In the genomic region with DNA sequence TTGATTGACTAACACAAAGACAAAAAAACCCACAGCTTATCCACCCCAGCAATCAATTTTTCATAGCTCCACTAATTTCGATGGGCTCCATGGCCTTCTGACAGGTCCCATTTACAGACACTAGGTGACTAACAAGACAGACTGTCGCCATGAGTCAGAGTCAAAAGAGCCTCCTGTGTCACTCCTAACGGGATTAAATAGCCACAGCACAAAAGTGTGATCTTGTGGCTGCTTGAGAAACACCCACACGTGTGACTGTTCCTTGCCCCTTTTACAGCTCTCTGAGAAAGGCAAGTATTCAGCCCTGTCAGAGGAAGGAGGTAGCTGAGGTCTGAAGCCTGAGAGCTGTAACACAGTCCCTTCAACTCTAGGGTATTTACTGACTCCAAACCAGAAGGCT, we compare ENCODE assay signal across 18 mouse cellular contexts.
"Had no signal": no experiment of that assay in that cellular context is flagged by ENCODE, and none has a peak within 500 bp of the region (broad histone marks: within the 10 kb centered on the region; RNA-seq: fewer than 3 reads in every experiment).

No protein-coding gene starts in this region.

- H3K4me1 ChIP-seq: kidney, embryonic 15.5 days; liver, embryonic 15.5 days; lung, embryonic 15.5 days; midbrain, embryonic 10.5 days; midbrain, embryonic 13.5 days had no signal

- H3K9ac ChIP-seq: kidney, embryonic 15.5 days; liver, embryonic 15.5 days; lung, embryonic 15.5 days; midbrain, embryonic 13.5 days had no signal

- H3K27ac ChIP-seq: kidney, embryonic 15.5 days; liver, embryonic 15.5 days; lung, embryonic 15.5 days; midbrain, embryonic 10.5 days; midbrain, embryonic 13.5 days; stomach, postnatal 0 days had no signal

- DNase-seq: lung, adult 18-20 months; lung, postnatal 10 days; lung, postnatal 36 days; right cerebral cortex, postnatal 25 days; thymus, adult 2 months; thymus, postnatal 14 days; thymus, postnatal 4 days had no signal

- ATAC-seq: intestine, embryonic 16.5 days; midbrain, embryonic 13.5 days; midbrain, embryonic 16.5 days had no signal

- H3K4me3 ChIP-seq: kidney, embryonic 15.5 days; liver, embryonic 15.5 days; lung, embryonic 15.5 days; megakaryocyte, embryonic 14.5 days; midbrain, embryonic 10.5 days; midbrain, embryonic 13.5 days; myocyte had no signal

- H3K36me3 ChIP-seq: kidney, embryonic 15.5 days; liver, embryonic 15.5 days; lung, embryonic 15.5 days; midbrain, embryonic 10.5 days; midbrain, embryonic 13.5 days had no signal

- H3K9me3 ChIP-seq: kidney, embryonic 15.5 days; liver, embryonic 15.5 days; lung, embryonic 15.5 days; midbrain, embryonic 10.5 days; midbrain, embryonic 13.5 days had no signal

- H3K4me2 ChIP-seq: kidney, embryonic 15.5 days; liver, embryonic 11.5 days; liver, embryonic 15.5 days; lung, embryonic 15.5 days; midbrain, embryonic 13.5 days had no signal

- H3K27me3 ChIP-seq: kidney, embryonic 15.5 days; liver, embryonic 15.5 days; lung, embryonic 15.5 days; midbrain, embryonic 13.5 days had no signal
